Mouse (Mus musculus) limb, embryonic 11.5 days (tissue): ENCODE results near the gene Ppp1r13b. TPM values are rescaled to one million over a fixed set of nuclear protein-coding genes. Genes with fewer than 3 reads are reported as not detected.
A peak's percentile ranks its signal among the peaks of the same experiment; 100 is the strongest.
"Not testable (repeated sequence)": the region's sequence is repeated elsewhere in the genome, so short reads cannot be mapped to it uniquely, and the experiment has no call there.

Source experiments
- ATAC-seq: fragments of 200-750 bp; cut with Nextera tagmentation; 2 replicates; pipeline ENCODE4 v1.8.0; 2017; ENCODE audit warnings: low read depth; ENCODE audit not compliant: insufficient number of reproducible peaks, low FRiP score, low TSS enrichment
- DNase-seq: peaks from one replicate; pipeline ENCODE4 v3.0.0-alpha.2; 2015; ENCODE audit warnings: low spot score
- H3K27ac ChIP-seq: fragments of 300-500 bp; sonication (generic); replicated peaks from 2 replicates; pipeline ENCODE4 v1.5.1; 2014; ENCODE audit warnings: low read depth, mild to moderate bottlenecking, low read length
- H3K27me3 ChIP-seq: fragments of 300-500 bp; sonication (generic); 2 replicates; pipeline ENCODE4 v1.6.1; 2014; ENCODE audit warnings: mild to moderate bottlenecking, low read length, mixed read lengths; ENCODE audit not compliant: control insufficient read depth, insufficient read depth
- H3K36me3 ChIP-seq: fragments of 300-500 bp; sonication (generic); 2 replicates; pipeline ENCODE4 v1.6.1; 2014; ENCODE audit warnings: mild to moderate bottlenecking, low read length, moderate library complexity, mixed read lengths; ENCODE audit not compliant: control insufficient read depth, insufficient read depth
- H3K4me1 ChIP-seq: fragments of 300-500 bp; sonication (generic); 2 replicates; pipeline ENCODE4 v1.6.1; 2014; ENCODE audit warnings: low read length, mixed read lengths; ENCODE audit not compliant: control insufficient read depth, insufficient read depth
- H3K4me2 ChIP-seq: fragments of 300-500 bp; sonication (generic); 2 replicates; pipeline ENCODE4 v1.6.1; 2014; ENCODE audit warnings: low read depth, mild to moderate bottlenecking, moderate library complexity; ENCODE audit not compliant: severe bottlenecking
- H3K4me3 ChIP-seq: fragments of 300-500 bp; sonication (generic); 2 replicates; pipeline ENCODE4 v1.5.1; 2014; ENCODE audit warnings: low read depth, low read length
- H3K9ac ChIP-seq: fragments of 300-500 bp; sonication (generic); 2 replicates; pipeline ENCODE4 v1.6.1; 2014; ENCODE audit warnings: mild to moderate bottlenecking, low read length
- H3K9me3 ChIP-seq: fragments of 300-500 bp; sonication (generic); 2 replicates; pipeline ENCODE4 v1.6.1; 2016; ENCODE audit warnings: low read length; ENCODE audit not compliant: control insufficient read depth
- WGBS: fragments of 180-500 bp; shearing (Covaris S2); extraction: QIAGEN DNeasy Blood & Tissue Kit; methylation state at CpG from one replicate; pipeline ENCODE4 v1.1.7; 2014; 5-methylcytosine and 5-hydroxymethylcytosine counted together
- polyA plus RNA-seq: library from polyadenylated mRNA; unstranded; fragments of >200 nt; fragmentation: Nextera tagmentation; extraction: Ambion mirVana; gene quantifications from 2 replicates; pipeline ENCODE4 v1.2.1, GENCODE M21; 2014

The Ppp1r13b gene
- polyA plus RNA-seq, 1 experiment from 2014 or later = 6.5 TPM

GRCm38 (mm10) chr12:111944065-111944987 lies 36.4 kb upstream of the Ppp1r13b start:
- 72% methylated on average over 12 of the region's 20 CpGs for WGBS
- peak; percentile 44; the same call in 1 of the 2 replicates for ATAC-seq
- not testable (repeated sequence) for DNase-seq, H3K36me3 ChIP-seq, H3K27me3 ChIP-seq, H3K4me1 ChIP-seq, H3K9me3 ChIP-seq, H3K9ac ChIP-seq, H3K4me3 ChIP-seq, H3K27ac ChIP-seq, H3K4me2 ChIP-seq

DNA sequence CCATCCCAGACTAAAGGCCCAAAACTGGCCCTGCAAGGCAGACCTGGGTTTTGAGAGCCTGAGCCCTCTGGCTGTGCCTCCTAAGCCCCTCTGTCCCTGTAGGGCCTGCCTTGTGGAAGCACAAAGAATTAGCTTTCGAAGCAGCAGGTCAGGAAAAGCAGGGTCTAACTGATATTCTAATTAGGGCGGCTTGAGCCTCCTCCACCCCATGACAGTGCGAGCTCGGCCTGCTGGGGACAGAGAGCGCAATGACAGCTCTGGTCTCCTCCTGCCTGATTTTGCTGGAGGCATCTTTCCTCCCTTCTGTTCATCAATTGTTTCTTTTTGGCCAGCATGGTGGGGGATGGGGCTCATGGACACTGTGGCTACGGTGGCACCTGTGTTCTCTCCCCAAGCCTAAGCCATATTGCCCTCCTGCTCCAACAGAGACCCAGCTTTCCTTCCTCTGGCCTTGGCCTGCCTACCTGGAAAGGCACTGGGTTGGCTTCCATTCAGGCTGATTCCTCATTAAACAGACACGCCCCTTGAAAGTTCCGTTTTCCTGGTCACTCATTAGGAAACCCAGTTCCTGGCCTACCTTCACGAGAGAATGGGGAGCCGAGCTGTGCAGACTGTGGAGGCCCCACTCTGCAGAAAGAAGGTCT lies 35.6 kb upstream of the Ppp1r13b start:
- no peak; the same call in 1 of the 2 replicates for ATAC-seq
- Histone ChIP-seq H3K4me3 (no peak overlapping the region), H3K9me3 (no peaks in the 10 kb centered on the region), H3K4me2 (no peak overlapping the region), H3K36me3 (no peaks in the 10 kb centered on the region), H3K27ac (no peak overlapping the region), H3K4me1 (peaks cover 9% of the 10 kb centered on the region), H3K9ac (no peak overlapping the region), H3K27me3 (no peaks in the 10 kb centered on the region)
- no peak for DNase-seq
- 82% methylated on average over 10 of the region's 10 CpGs for WGBS

- Histone ChIP-seq H3K4me2 (no peak overlapping the region), H3K4me3 (no peak overlapping the region), H3K36me3 (no peaks in the 10 kb centered on the region), H3K27me3 (no peaks in the 10 kb centered on the region), H3K27ac (peak overlapping the region; percentile 64), H3K9me3 (no peaks in the 10 kb centered on the region), H3K4me1 (peaks cover 23% of the 10 kb centered on the region), H3K9ac (no peak overlapping the region)
- no peak for DNase-seq
- ATAC-seq = peak; percentile 31
- 12% methylated on average over 1 of the region's 1 CpGs for WGBS
These were observed 30.8 kb upstream of the Ppp1r13b start for GRCm38 (mm10) chr12:111938623-111939177.

DNA sequence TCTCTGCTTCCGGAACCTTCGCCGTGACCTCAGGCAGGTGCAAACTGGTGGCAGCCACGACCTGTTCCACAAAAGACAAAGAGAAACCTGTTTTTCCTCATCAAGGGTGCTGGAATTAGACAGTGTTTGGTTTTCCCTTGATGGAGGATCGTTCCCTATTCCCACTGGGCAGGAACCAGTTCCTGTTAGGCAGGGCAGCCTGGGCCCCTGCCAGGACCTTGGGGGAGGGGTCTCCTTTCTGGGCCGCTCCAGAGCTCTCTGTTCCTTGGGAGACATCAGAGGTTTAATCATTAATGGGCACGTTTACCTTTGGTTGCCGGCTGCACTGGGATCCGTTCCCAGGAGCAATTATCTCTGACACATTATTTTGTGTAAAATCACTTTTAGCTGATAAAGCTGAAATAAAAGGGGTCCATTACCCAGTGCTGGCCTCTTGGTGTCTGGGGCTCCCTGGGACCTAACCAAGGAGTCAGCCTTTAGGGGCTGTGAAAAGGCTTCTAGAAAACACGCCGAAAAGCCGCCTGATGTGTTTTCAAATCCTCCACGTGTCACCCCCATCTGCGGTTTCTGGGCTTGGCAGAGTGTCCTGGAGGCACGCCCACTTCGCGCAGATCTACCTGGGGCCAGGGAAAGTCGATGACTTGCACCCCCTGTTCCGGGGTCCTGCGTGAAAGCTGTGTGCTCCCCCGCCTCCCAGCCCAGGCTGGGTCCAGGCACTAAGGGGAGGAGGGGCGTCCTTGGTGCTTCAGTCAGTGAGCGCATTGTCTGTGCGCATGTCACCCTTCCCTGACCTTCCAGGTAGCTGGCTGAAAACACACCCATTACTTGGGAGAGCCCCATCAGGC lies 29.0 kb upstream of the Ppp1r13b start:
- Histone ChIP-seq H3K9ac (no peak overlapping the region), H3K4me2 (no peak overlapping the region), H3K27ac (no peak overlapping the region; the same call in 1 of the 2 replicates), H3K9me3 (no peaks in the 10 kb centered on the region), H3K4me3 (no peak overlapping the region), H3K27me3 (no peaks in the 10 kb centered on the region), H3K36me3 (no peaks in the 10 kb centered on the region), H3K4me1 (peaks cover 29% of the 10 kb centered on the region)
- ATAC-seq (no peak), DNase-seq (no peak)
- 43% methylated on average over 24 of the region's 24 CpGs for WGBS

DNA sequence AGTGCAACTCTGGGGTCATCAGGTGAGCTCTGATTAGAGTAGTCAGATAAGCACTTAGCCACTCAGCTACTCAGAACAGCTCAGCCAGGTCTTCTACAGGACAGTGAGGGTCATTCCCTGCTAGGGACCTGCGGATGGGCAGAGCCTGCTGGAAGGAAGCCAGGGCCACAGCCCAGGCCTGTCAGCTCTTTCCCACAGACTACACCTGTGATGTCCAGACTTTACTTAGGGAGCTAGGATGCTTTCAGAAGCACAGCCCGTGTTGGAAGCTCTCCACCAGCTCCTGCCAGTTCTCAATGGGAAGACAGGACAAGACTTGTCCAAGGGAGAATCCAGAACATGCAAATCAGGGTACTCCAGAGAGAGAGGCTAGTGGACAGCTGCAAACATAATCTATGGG lies 26.1 kb upstream of the Ppp1r13b start:
- no peaks in the 10 kb centered on the region for H3K36me3 ChIP-seq
- H3K4me1 ChIP-seq = peaks cover 27% of the 10 kb centered on the region
- no peaks in the 10 kb centered on the region for H3K9me3 ChIP-seq
- WGBS = 79% methylated on average over 2 of the region's 2 CpGs
- no peak overlapping the region for H3K9ac ChIP-seq
- no peak overlapping the region for H3K27ac ChIP-seq
- H3K27me3 ChIP-seq = no peaks in the 10 kb centered on the region
- H3K4me2 ChIP-seq = no peak overlapping the region
- H3K4me3 ChIP-seq = no peak overlapping the region
- DNase-seq = no peak
- no peak for ATAC-seq

DNA sequence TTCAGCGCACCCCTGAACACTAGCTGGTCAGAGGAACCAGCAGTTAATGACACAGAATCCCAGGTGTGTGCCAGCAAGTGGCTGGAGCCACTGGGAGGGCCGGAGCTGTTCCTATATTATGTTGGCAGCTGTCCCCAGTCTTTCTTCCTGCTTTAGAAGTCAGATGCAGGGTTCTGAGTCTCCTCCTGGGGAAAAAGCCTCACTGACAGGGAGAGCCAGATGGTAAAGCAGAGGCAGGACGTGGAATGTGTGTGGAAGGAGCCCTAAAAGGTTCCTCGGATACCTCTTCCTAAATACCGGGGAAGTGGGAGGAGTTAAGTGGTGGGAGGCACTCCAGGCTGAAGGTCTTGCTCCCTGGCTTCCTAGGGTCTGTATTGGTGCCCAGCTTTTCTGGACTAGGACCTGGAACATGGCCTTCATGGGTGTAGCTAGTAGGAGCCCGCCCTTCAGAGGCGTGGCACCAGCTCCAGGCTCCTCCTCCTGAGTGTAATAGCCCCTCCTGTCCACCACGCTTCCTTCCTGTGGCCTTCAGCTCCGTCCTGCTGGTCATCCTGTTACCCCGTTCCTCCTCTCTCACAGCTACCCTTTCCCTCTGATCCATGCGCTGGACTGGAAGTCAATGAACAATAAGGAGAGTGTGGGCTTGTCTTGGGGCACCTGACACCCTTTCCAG lies 25.3 kb upstream of the Ppp1r13b start:
- Histone ChIP-seq H3K27me3 (no peaks in the 10 kb centered on the region), H3K36me3 (no peaks in the 10 kb centered on the region), H3K9ac (no peak overlapping the region), H3K4me2 (no peak overlapping the region), H3K9me3 (no peaks in the 10 kb centered on the region), H3K4me1 (peaks cover 19% of the 10 kb centered on the region), H3K4me3 (no peak overlapping the region), H3K27ac (no peak overlapping the region)
- ATAC-seq (no peak), DNase-seq (no peak)
- 58% methylated on average over 11 of the region's 11 CpGs for WGBS

DNA sequence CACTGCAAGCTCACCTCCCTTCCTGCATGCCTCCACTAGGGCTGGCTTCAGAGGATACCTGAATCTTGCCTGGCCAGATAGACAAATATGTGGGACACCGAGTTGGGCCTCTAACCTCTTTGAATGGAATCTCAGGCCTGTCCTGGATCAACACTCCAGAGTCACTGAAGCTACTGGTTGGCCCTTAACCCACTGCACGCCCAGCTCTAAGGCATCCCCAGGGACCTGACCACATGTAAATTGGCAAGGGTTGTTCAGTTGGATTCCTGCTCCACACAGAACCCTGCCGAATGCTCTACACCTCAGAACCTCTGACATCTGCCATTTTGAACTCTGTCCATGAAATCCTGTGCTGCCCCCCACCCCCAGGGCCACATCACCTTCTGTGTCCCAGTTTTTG lies 24.6 kb upstream of the Ppp1r13b start:
- Histone ChIP-seq H3K36me3 (no peaks in the 10 kb centered on the region), H3K4me2 (no peak overlapping the region), H3K4me1 (peaks cover 15% of the 10 kb centered on the region), H3K27ac (no peak overlapping the region), H3K27me3 (no peaks in the 10 kb centered on the region), H3K4me3 (no peak overlapping the region), H3K9ac (no peak overlapping the region), H3K9me3 (no peaks in the 10 kb centered on the region)
- DNase-seq (no peak), ATAC-seq (no peak)
- WGBS = 73% methylated on average over 3 of the region's 3 CpGs
